Mouse (Mus musculus) stomach, embryonic 15.5 days (tissue): Measurements from ENCODE around the gene Upp1. TPM values are rescaled to one million over a fixed set of nuclear protein-coding genes. Genes with fewer than 3 reads are reported as not detected.

ENCODE experiments used
- ATAC-seq: fragments of 200-750 bp; cut with Nextera tagmentation; 2 replicates; pipeline ENCODE4 v1.8.0; 2017; ENCODE audit warnings: low read depth, moderate number of reproducible peaks, moderate TSS enrichment; ENCODE audit not compliant: insufficient read depth, low FRiP score
- H3K27ac ChIP-seq: fragments of 300-500 bp; sonication (generic); 2 replicates; pipeline ENCODE4 v1.5.1; 2015; ENCODE audit warnings: mild to moderate bottlenecking, inconsistent platforms
- H3K27me3 ChIP-seq: fragments of 300-500 bp; sonication (generic); replicated peaks from 2 replicates; pipeline ENCODE4 v1.6.1; 2015; ENCODE audit warnings: inconsistent platforms
- H3K36me3 ChIP-seq: fragments of 300-500 bp; sonication (generic); 2 replicates; pipeline ENCODE4 v1.6.1; 2015; ENCODE audit warnings: inconsistent platforms
- H3K4me1 ChIP-seq: fragments of 300-500 bp; sonication (generic); 2 replicates; pipeline ENCODE4 v1.6.1; 2015; ENCODE audit warnings: inconsistent platforms
- H3K4me2 ChIP-seq: fragments of 300-500 bp; sonication (generic); 2 replicates; pipeline ENCODE4 v1.6.1; 2015; ENCODE audit warnings: mild to moderate bottlenecking, inconsistent platforms
- H3K4me3 ChIP-seq: fragments of 300-500 bp; sonication (generic); replicated peaks from 2 replicates; pipeline ENCODE4 v1.5.1; 2015; ENCODE audit warnings: inconsistent platforms
- H3K9ac ChIP-seq: fragments of 300-500 bp; sonication (generic); 2 replicates; pipeline ENCODE4 v1.6.1; 2015; ENCODE audit warnings: inconsistent platforms
- H3K9me3 ChIP-seq: fragments of 300-500 bp; sonication (generic); 2 replicates; pipeline ENCODE4 v1.6.1; 2016; ENCODE audit warnings: inconsistent platforms
- WGBS: fragments of 180-500 bp; shearing (Covaris S2); methylation state at CpG from one replicate; pipeline ENCODE4 v1.1.7; 2015; 5-methylcytosine and 5-hydroxymethylcytosine counted together
- polyA plus RNA-seq: library from polyadenylated mRNA; unstranded; fragments of >200 nt; fragmentation: Nextera tagmentation; extraction: Ambion mirVana; gene quantifications from 2 replicates; pipeline ENCODE4 v1.2.1, GENCODE M21; 2015

Upp1 gene
- polyA plus RNA-seq, 1 experiment from 2014 or later: 10.0 TPM

- ATAC-seq: no peak
- no peak overlapping the region for H3K9ac ChIP-seq
- no peak overlapping the region for H3K27ac ChIP-seq
- no peaks in the 10 kb centered on the region for H3K27me3 ChIP-seq
- WGBS: 82% methylated on average over 2 of the region's 2 CpGs
- H3K4me1 ChIP-seq: no peaks in the 10 kb centered on the region
- H3K9me3 ChIP-seq: no peaks in the 10 kb centered on the region
- no peaks in the 10 kb centered on the region for H3K36me3 ChIP-seq
- no peak overlapping the region for H3K4me2 ChIP-seq
- no peak overlapping the region for H3K4me3 ChIP-seq
These were observed 49.4 kb downstream of the Upp1 start for GRCm38 (mm10) chr11:9167331-9167730.

- 82% methylated on average over 1 of the region's 1 CpGs for WGBS
- no peaks in the 10 kb centered on the region for H3K27me3 ChIP-seq
These were observed 63.6 kb downstream of the Upp1 start for GRCm38 (mm10) chr11:9181477-9181876.

More at GRCm38 (mm10) chr11:9181477-9181876, 63.6 kb downstream of the Upp1 start:
- no peak for ATAC-seq
- H3K27ac ChIP-seq: no peak overlapping the region
- no peaks in the 10 kb centered on the region for H3K9me3 ChIP-seq
- no peaks in the 10 kb centered on the region for H3K36me3 ChIP-seq
- H3K4me1 ChIP-seq: no peaks in the 10 kb centered on the region
- no peak overlapping the region for H3K4me3 ChIP-seq
- H3K9ac ChIP-seq: no peak overlapping the region
- H3K4me2 ChIP-seq: no peak overlapping the region

Other genes with a start within 250 kb of the Upp1 start
- 0.06 and 0.15 TPM in 2 replicates for gene Pkd1l1, start 144.8 kb upstream of the Upp1 start, polyA plus RNA-seq
- gene Hus1, start 106.9 kb upstream of the Upp1 start, polyA plus RNA-seq: 15.5 TPM in 2 replicates
- gene Gm11992, start 69.5 kb upstream of the Upp1 start, polyA plus RNA-seq: 0.92 and 1.2 TPM in 2 replicates
- gene Sun3, start 69.1 kb upstream of the Upp1 start, polyA plus RNA-seq: 0.22 TPM in 2 replicates
- 0.08 and 0.13 TPM in 2 replicates for gene Abca13, start 73.8 kb downstream of the Upp1 start, polyA plus RNA-seq